Mouse (Mus musculus) adrenal gland, adult (tissue): ENCODE measurements around the gene Nono.
A peak's percentile ranks its signal among the peaks of the same experiment; 100 is the strongest.

Experiments
- DNase-seq, 2 experiments: peaks; one replicate each; pipeline ENCODE4 v3.0.0; 2022 to 2023; ENCODE audit warnings: low spot score in 1 of 2; ENCODE audit not compliant: inconsistent age in 2 of 2

Gene Nono

GRCm38 (mm10) chrX:101481604-101482350 lies 52.7 kb downstream of the Nono start:
- no peak for DNase-seq

DNA sequence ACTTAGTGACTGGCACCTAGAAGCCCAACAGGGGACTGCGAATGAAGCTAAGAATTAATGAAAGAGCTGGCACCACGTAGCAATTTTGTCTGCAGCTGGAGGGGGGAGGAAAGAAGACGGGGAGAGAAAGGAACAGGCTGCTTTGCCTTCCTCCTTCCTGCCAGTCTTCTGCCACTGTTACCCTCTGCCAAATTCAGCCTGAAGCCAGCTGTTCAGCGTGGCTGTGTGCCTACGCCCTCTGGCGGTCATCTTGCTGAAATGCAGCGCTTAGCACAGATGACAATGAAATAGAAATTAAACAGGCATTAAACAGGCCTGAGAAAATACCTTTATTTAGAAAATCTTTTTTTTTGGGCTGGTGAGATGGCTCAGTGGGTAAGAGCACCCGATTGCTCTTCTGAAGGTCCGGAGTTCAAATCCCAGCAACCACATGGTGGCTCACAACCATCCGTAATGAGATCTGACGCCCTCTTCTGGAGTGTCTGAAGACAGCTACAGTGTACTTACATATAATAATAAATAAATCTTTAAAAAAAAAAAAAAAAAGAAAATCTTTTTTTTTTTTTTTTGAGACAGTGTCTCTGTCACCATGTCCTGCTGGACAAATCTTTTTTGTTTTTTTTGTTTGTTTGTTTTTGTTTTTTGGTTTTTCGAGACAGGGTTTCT lies 57.5 kb downstream of the Nono start:
- peak; percentile 50 to 64 for DNase-seq
